Mouse (Mus musculus): Measurements from ENCODE around the gene Sez6l2.

GRCm38 (mm10) chr7:126965568-126965967 is 15.2 kb downstream of the Sez6l2 start:
- no peak for TF ChIP-seq TCF12 (IDR thresholded peaks at IDR 0.05; ENCODE audit: insufficient read depth, poor library complexity, severe bottlenecking)
- TF ChIP-seq POLR2A (IDR thresholded peaks at IDR 0.05; ENCODE audit: insufficient read length, low read depth): no peak
- no peak for TF ChIP-seq TCF3 (IDR thresholded peaks at IDR 0.05; ENCODE audit: insufficient read length, low read depth)
- TF ChIP-seq USF1 (IDR thresholded peaks at IDR 0.05; ENCODE audit: low read depth): no peak
- TF ChIP-seq POLR2AphosphoS2 (IDR thresholded peaks at IDR 0.05; ENCODE audit: insufficient read length, low read depth): no peak
